ENCODE assay signal across 8 mouse cellular contexts in genomic region chrX:70476792-70477776, GRCm38 (mm10). TPM values are rescaled to one million over a fixed set of nuclear protein-coding genes. Genes with fewer than 3 reads are reported as not detected.
DNase-seq lines count a peak whose midpoint lies in the region; ATAC-seq lines count a peak whose summit lies in the region.

Gene Tmem185a (minus strand): TSS chrX:70477180.

- WGBS in forebrain, embryonic 11.5 days, result 31% methylated on average over 37 of the region's 42 CpGs
- 15% methylated on average over 41 of the region's 42 CpGs for WGBS in heart, embryonic 16.5 days
- WGBS in liver, embryonic 15.5 days (ENCODE audit: insufficient replicate concordance), result 14% methylated on average over 41 of the region's 42 CpGs
- WGBS in neural tube, embryonic 12.5 days, result 20% methylated on average over 41 of the region's 42 CpGs

- H3K27ac ChIP-seq in forebrain, embryonic 11.5 days (ENCODE audit: low read depth, low read length), result peak within 1 kb of the TSS; percentile 41; the same call in 1 of the 2 replicates
- H3K27ac ChIP-seq in heart, embryonic 16.5 days (ENCODE audit: low read length), result peak within 1 kb of the TSS; percentile 78
- H3K27ac ChIP-seq in liver, embryonic 15.5 days (replicated peaks), result 0 out of 2 replicates have a peak within 1 kb of the TSS, but pooled peaks have one; percentile 33
- H3K27ac ChIP-seq in neural tube, embryonic 12.5 days, result no peak within 1 kb of the TSS; the same call in 1 of the 2 replicates

- no peaks in the 10 kb centered on the region for H3K9me3 ChIP-seq in forebrain, embryonic 11.5 days (ENCODE audit: control insufficient read depth, low read length)
- no peaks in the 10 kb centered on the region for H3K9me3 ChIP-seq in heart, embryonic 16.5 days (replicated peaks; ENCODE audit: control insufficient read depth, low read length)
- no peaks in the 10 kb centered on the region for H3K9me3 ChIP-seq in liver, embryonic 15.5 days (replicated peaks)
- H3K9me3 ChIP-seq in neural tube, embryonic 12.5 days, result no peaks in the 10 kb centered on the region

- peak; percentile 83 for ATAC-seq in CD4-positive, CD25-positive, alpha-beta regulatory T cell, adult 4 months
- peak; percentile 91 for ATAC-seq in forebrain, embryonic 11.5 days (replicated peaks; ENCODE audit: low FRiP score)
- ATAC-seq in heart, embryonic 16.5 days (replicated peaks; ENCODE audit: extremely low read depth, insufficient read depth, low FRiP score), result peak; percentile 82
- peak; percentile 75 for ATAC-seq in liver, embryonic 15.5 days (ENCODE audit: insufficient read depth)
- peak; percentile 93 for ATAC-seq in neural tube, embryonic 12.5 days (ENCODE audit: low FRiP score, low read depth)

- no peaks in the 10 kb centered on the region for H3K4me1 ChIP-seq in forebrain, embryonic 11.5 days (replicated peaks; ENCODE audit: control insufficient read depth, insufficient read depth, low read length)
- peaks cover 5% of the 10 kb centered on the region for H3K4me1 ChIP-seq in heart, embryonic 16.5 days (ENCODE audit: control insufficient read depth, insufficient read depth, low read length)
- 0 out of 2 replicates have a peak, but pooled peaks cover 3% of the 10 kb centered on the region for H3K4me1 ChIP-seq in liver, embryonic 15.5 days (replicated peaks)
- H3K4me1 ChIP-seq in neural tube, embryonic 12.5 days, result 0 out of 2 replicates have a peak, but pooled peaks cover 6% of the 10 kb centered on the region

- peak within 1 kb of the TSS; percentile 64 for H3K9ac ChIP-seq in forebrain, embryonic 11.5 days (ENCODE audit: low read length)
- H3K9ac ChIP-seq in heart, embryonic 16.5 days (ENCODE audit: low read length), result peak within 1 kb of the TSS; percentile 82
- peak within 1 kb of the TSS; percentile 55 for H3K9ac ChIP-seq in liver, embryonic 15.5 days
- peak within 1 kb of the TSS; percentile 52 for H3K9ac ChIP-seq in neural tube, embryonic 12.5 days

- DNase-seq in c-Kit-negative CD71-positive TER-119-positive erythroid progenitor cells, embryonic 14.5 days (ENCODE audit: low read depth, low spot score), result peak; percentile 22
- peak; percentile 87 for DNase-seq in forebrain, embryonic 11.5 days (ENCODE audit: low spot score)
- DNase-seq in kidney, postnatal 36 days, result peak; percentile 82 to 90
- peak; percentile 76 for DNase-seq in telencephalon, adult 2 months (ENCODE audit: low read depth, low spot score)

- peak within 1 kb of the TSS; percentile 55 for H3K4me2 ChIP-seq in forebrain, embryonic 11.5 days (ENCODE audit: low read depth, low read length, severe bottlenecking)
- peak within 1 kb of the TSS; percentile 69 for H3K4me2 ChIP-seq in heart, embryonic 16.5 days (ENCODE audit: low read depth, low read length)
- peak within 1 kb of the TSS; percentile 65 for H3K4me2 ChIP-seq in liver, embryonic 15.5 days
- peak within 1 kb of the TSS; percentile 61 for H3K4me2 ChIP-seq in neural tube, embryonic 12.5 days (replicated peaks)

- no peaks in the 10 kb centered on the region for H3K36me3 ChIP-seq in forebrain, embryonic 11.5 days (ENCODE audit: control insufficient read depth, insufficient read depth, low read length)
- no peaks in the 10 kb centered on the region for H3K36me3 ChIP-seq in heart, embryonic 16.5 days (ENCODE audit: control insufficient read depth, insufficient read depth)
- no peaks in the 10 kb centered on the region for H3K36me3 ChIP-seq in liver, embryonic 15.5 days (replicated peaks)
- H3K36me3 ChIP-seq in neural tube, embryonic 12.5 days, result no peaks in the 10 kb centered on the region

- H3K27me3 ChIP-seq in forebrain, embryonic 11.5 days (ENCODE audit: control insufficient read depth, insufficient read depth, low read length), result no peaks in the 10 kb centered on the region
- no peaks in the 10 kb centered on the region for H3K27me3 ChIP-seq in heart, embryonic 16.5 days (ENCODE audit: control insufficient read depth, insufficient read depth, low read length)
- H3K27me3 ChIP-seq in liver, embryonic 15.5 days, result peaks cover 5% of the 10 kb centered on the region; the same call in 1 of the 2 replicates
- no peaks in the 10 kb centered on the region for H3K27me3 ChIP-seq in neural tube, embryonic 12.5 days (replicated peaks)

- peak within 1 kb of the TSS; percentile 49 for H3K4me3 ChIP-seq in forebrain, embryonic 11.5 days (ENCODE audit: low read depth, low read length)
- peak within 1 kb of the TSS; percentile 69 for H3K4me3 ChIP-seq in heart, embryonic 16.5 days (ENCODE audit: low read length)
- peak within 1 kb of the TSS; percentile 63 for H3K4me3 ChIP-seq in liver, embryonic 15.5 days (replicated peaks)
- H3K4me3 ChIP-seq in neural tube, embryonic 12.5 days, result peak within 1 kb of the TSS; percentile 51

RNA-seq across cellular contexts. Expression of gene Tmem185a, which starts in this region (rescaled TPM):
- 10 to 100 TPM; 18.1 to 22.7 TPM for polyA plus RNA-seq in CD4-positive, CD25-positive, alpha-beta regulatory T cell, adult 4 months (2017; shearing (Covaris generic))
- polyA plus RNA-seq in forebrain, embryonic 11.5 days (2014; fragmentation: Nextera tagmentation; extraction: Ambion mirVana), result 46.0 and 52.6 TPM in 2 replicates
- polyA plus RNA-seq in heart, embryonic 16.5 days (2015; fragmentation: Nextera tagmentation; extraction: Ambion mirVana), result 31.9 and 39.3 TPM in 2 replicates
- 13.0 and 13.5 TPM in 2 replicates for polyA plus RNA-seq in liver, embryonic 15.5 days (2015; fragmentation: Nextera tagmentation; extraction: Ambion mirVana)
- 44.8 and 49.7 TPM in 2 replicates for polyA plus RNA-seq in neural tube, embryonic 12.5 days (2016; fragmentation: Nextera tagmentation; extraction: Ambion mirVana)

Comparison
In these comparisons a context has a peak if more than half of its experiments do, and no peak if none do; other contexts are left out.
1. DNase-seq: peak in every context shown above with its lines; median percentile 87 in forebrain, embryonic 11.5 days; 86 in kidney, postnatal 36 days; 76 in telencephalon, adult 2 months; 22 in c-Kit-negative CD71-positive TER-119-positive erythroid progenitor cells, embryonic 14.5 days.